Mouse (Mus musculus) left cerebral cortex, adult 6 months (tissue): ENCODE results near the gene Smarcd1. TPM values are rescaled to one million over a fixed set of nuclear protein-coding genes. Genes with fewer than 3 reads are reported as not detected.

Experiments
- long read RNA-seq, 2 experiments: library from polyadenylated mRNA; unstranded; transcript quantifications; one replicate each; pipeline ENCODE4 v2.0.0; 2019 to 2020
- polyA plus RNA-seq: library from polyadenylated mRNA; unstranded; fragments of <200 nt; fragmentation: Nextera tagmentation; gene quantifications from 2 replicates; pipeline ENCODE4 v1.2.3, GENCODE M21; 2021

The Smarcd1 gene
- polyA plus RNA-seq: 32.2 and 51.0 TPM in 2 replicates
- long read RNA-seq, experiment 1, transcript Smarcd1-201 (13 exons, 3,307 nt): major isoform, 21 of 68 reads
- long read RNA-seq, experiment 1, partial matches to known transcripts: 33 of 68 reads
- long read RNA-seq, experiment 1, other reads (novel, unspliced or antisense): 14 of 68 reads
- long read RNA-seq, experiment 2, partial matches to known transcripts: 37 of 67 reads
- long read RNA-seq, experiment 2, other reads (novel, unspliced or antisense): 30 of 67 reads

DNA sequence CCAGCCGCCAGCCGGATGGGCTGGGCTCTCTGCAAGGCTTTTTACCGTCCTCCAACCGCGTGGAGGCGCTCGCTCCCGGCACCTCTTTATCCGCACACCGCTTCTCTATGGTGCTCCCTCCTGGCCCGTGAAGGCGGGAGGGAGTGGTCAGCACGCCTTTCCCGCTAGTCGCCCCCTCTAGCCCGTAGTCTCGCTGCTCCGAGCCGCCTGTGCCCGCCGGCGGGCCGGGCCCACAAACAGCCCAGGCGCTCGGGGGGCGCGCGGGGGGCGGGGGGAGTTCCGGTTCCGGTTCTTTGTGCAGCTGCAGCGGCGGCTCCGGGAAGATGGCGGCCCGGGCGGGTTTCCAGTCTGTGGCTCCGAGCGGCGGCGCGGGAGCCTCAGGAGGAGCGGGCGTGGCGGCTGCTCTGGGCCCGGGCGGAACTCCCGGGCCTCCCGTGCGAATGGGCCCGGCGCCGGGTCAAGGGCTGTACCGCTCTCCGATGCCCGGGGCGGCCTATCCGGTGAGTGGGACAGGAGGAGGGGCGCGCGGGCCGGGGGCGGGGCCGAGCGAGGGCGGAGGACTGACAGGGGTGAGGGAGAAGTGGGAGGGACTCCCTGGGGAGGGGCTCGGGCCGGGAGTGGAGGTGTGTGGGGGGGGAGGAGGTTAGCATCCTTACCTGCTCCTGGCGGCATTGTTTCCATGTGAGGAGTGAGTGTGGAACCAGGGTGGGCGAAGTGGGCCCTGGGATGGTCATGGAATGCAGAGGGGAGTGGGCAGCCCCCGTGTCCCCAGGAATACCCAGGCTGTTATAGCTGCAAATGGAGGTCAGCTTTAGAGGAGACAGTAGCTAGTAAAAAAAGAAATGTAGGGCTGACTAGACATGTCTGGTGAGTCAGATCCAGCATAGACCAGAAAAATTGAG is at the start of gene Smarcd1:
Smarcd1 (plus strand) TSS at position 131 of the 902 bp plus-strand sequence.

DNA sequence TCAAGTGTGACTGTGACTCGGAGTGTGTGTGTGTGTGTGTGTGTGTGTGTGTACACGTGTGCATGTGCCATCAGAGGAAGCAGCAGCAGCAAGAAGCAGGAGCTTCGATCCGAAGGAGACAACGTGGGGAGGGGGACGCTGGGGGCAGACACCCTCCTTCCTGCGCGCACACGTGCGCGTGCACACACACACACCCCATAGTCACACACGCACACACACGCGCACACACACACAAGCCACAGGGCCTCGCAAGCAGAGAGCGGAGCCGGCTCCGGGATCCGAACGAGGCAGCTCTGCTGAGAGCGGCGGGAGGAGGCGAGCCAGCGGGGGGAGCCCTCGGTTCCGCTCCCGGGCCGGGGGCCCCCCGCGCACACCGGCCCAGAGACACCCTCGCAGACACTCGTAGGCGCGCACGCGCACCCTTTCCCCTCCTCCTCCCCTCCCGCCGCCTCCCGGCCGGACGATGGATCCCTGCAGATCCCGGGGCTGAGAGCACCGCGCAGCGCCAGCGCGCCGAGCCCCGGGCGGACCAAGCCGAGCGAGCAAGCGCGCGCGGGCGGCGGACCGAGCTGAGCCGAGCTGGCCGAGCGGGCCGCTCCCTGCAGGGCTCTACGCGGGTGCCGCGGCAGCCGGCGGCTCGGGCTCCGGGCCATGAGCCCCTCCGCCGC is 31.6 kb upstream of the Smarcd1 start, which contains the start of gene Asic1:
Asic1 (plus strand) TSS at position 215 of the 668 bp plus-strand sequence.

DNA sequence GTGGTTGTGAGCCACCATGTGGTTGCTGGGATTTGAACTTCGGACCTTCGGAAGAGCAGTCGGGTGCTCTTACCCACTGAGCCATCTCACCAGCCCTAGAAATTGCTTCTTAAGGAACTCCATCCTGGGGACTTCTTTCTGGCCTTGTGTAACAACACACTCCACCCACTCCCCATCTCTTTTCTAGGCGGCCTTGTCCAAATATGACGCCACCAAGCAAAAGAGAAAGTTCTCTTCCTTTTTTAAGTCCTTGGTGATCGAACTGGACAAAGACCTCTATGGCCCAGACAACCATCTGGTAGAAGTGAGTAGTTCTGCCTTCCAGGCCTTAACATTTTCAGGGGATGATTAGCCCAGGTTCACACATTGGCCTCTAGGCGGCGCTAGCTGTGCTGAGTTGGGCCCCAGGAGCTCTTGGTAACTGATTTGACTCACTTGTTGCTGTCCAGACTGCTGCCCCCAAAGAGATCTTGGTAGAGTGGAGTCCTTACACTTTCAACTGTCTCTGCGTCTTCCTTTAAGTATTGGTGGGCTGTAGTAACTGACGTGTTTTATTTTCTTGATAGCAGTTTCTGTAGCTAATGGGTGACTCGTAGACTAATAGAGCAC is 3.6 kb downstream of the Smarcd1 start, which contains the start of gene Gm17349:
Gm17349 (minus strand) TSS at position 51 of the 609 bp plus-strand sequence.

DNA sequence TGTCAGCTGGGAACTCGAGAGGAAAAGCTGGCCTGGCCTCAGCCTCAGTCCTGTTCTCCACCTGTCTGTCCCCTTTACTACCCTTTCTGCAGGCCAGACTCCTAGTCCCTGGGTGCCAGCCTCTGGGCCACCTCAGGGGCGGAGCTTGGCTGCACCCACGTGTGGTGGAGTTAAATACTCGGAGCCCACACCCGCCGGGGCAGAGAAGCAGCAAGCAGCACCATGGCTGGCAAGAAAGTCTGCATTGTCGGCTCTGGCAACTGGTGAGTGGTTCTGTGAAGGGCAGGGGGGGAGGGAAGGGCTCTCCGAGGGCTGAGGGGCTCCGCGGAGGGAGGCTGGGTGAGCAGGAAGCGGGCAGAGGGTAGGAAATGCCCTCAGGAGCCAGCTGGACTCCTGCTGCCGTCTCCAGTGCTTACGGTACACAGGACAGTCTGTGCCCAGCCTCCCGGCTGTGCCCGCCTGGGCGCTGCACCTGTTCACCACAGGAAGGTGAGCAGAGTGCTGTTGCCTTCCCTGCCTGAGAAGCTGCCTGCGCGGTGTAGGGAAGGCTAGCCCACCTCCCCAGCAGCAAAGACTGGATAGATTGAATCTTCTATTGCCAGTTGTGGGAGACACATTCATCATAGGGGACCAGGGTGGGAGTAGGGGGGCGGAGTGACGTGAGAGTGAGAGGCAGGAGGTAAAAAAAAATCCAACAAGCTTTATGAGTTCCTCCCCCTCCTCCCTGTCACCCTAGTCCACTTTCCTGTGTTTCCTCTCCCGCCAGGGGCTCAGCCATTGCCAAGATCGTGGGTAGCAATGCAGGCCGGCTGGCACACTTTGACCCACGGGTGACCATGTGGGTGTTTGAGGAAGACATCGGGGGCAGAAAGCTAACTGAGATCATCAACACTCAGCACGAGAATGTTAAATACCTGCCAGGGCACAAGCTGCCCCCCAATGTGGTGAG is 15.7 kb downstream of the Smarcd1 start, which contains the start of gene Gpd1:
Gpd1 (plus strand) TSS at position 130 of the 949 bp plus-strand sequence.

DNA sequence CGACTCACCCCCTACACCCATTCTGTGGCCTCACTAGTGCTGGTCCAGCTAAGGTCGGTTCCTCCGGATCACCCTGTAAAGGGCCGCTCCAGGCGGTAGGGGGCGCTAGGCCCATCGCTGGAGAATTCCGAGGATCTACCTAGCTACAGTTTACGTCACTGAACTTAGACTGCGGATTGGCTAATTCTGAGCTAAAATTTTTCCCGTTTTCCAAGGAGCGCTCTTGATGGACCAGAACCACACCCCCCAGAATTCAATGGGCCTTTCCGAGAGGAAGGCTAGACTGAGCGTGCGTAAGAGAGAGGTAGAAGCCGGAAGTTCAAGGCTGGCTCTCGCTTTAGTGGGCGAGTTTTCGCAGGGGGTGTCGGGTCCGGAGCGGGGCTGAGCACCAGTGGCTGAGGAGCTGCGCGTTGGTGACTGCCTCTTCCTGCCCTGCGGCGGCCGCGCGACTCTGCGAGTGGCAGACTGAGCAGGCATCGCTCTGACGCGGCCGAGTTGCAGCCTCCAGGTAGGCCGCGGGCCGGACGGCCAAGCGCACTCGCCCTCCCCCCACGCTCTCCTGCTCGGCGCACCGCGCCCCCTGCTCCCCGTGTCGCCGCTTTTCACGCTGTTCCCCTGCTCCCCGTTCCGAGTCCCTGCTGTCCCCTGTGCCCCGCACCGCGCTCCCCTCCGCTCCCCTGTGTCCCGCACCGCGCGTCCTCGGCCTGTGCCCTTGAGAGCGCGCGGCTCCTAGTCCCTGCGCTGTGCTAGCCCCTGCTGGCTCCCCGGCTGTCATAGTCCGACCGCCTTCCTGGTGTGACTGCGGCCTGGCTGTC is 23.6 kb downstream of the Smarcd1 start, which contains the start of gene Cox14:
Cox14 (plus strand) TSS at position 278 of the 815 bp plus-strand sequence.

Other genes with a start within 250 kb of the Smarcd1 start
- 1.0 and 3.0 TPM in 2 replicates for gene Nckap5l, start 244.4 kb upstream of the Smarcd1 start, polyA plus RNA-seq
- gene Bcdin3d, start 227.4 kb upstream of the Smarcd1 start, polyA plus RNA-seq: 6.0 and 8.9 TPM in 2 replicates
- 202 and 292 TPM in 2 replicates for gene Faim2, start 174.0 kb upstream of the Smarcd1 start, polyA plus RNA-seq
- gene Aqp2, start 123.1 kb upstream of the Smarcd1 start, polyA plus RNA-seq: 0.10 and 0.23 TPM in 2 replicates
- gene Aqp5, start 111.3 kb upstream of the Smarcd1 start, polyA plus RNA-seq: 0.34 and 0.84 TPM in 2 replicates
- 0.44 TPM in 1 of 2 replicates, not detected in the other for gene Aqp6, start 100.7 kb upstream of the Smarcd1 start, polyA plus RNA-seq
- gene Racgap1, start 50.5 kb upstream of the Smarcd1 start, polyA plus RNA-seq: 5.6 and 6.7 TPM in 2 replicates
- 4.1 and 19.7 TPM in 2 replicates for gene Asic1, start 31.8 kb upstream of the Smarcd1 start, polyA plus RNA-seq
- not detected in 2 replicates for gene Gm17349, start 3.4 kb downstream of the Smarcd1 start, polyA plus RNA-seq
- gene Gpd1, start 15.4 kb downstream of the Smarcd1 start, polyA plus RNA-seq: 20.0 and 22.8 TPM in 2 replicates
- 459 and 490 TPM in 2 replicates for gene Cox14, start 23.5 kb downstream of the Smarcd1 start, polyA plus RNA-seq
- 38.5 and 47.9 TPM in 2 replicates for gene Cers5, start 70.8 kb downstream of the Smarcd1 start, polyA plus RNA-seq
- gene Lima1, start 173.3 kb downstream of the Smarcd1 start, polyA plus RNA-seq: 2.4 and 2.7 TPM in 2 replicates